Mouse (Mus musculus): ENCODE results near the gene Il34.
"Not testable (repeated sequence)": the region's sequence is repeated elsewhere in the genome, so short reads cannot be mapped to it uniquely, and the experiment has no call there.

The Il34 gene

GRCm38 (mm10) chr8:110810481-110811065 is 4.8 kb upstream of the Il34 start:
- peak; percentile 75 for DNase-seq (ENCODE audit: low spot score)

GRCm38 (mm10) chr8:110809831-110810230 is 4.1 kb upstream of the Il34 start:
- peak; percentile 97 for DNase-seq (ENCODE audit: low spot score)

GRCm38 (mm10) chr8:110808495-110809472 is 3.1 kb upstream of the Il34 start:
- DNase-seq (ENCODE audit: low spot score) = peak; percentile 76

GRCm38 (mm10) chr8:110806146-110806545 is 422 bp upstream of the Il34 start:
- no peak for DNase-seq (ENCODE audit: low spot score)

DNA sequence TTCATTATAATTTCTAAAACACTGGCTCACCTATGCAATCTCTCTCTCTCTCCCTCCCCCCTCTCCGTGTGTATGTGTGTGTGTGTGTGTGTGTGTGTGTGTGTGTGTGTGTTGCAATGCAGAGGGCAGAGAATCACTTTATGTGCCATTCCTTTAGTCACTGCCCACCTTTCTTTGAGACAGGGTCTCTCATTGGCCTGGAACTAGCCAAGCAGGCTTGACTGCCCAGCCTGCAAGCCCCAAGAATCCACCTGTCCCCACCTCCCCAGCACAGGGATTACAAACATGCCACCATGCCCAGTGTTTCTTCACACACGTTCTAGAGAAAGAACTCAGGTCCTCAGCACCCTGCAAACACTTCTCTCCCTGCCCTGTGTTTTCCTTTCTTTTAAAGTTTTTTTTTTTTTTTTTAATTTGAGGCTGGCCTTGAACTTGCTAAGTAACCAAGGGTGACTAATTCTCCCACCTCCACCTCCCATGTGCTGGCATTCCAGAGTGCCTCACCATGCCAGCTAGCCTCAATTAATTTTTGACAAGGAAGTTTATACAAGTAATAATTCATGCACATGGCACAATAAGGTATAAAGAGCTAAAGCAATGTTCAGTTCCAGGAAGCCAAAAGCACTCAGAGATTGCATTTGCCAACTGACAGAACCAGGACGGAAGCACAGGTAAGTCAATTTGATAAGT is 754 bp downstream of the Il34 start:
- no peak for DNase-seq (ENCODE audit: low spot score)

DNA sequence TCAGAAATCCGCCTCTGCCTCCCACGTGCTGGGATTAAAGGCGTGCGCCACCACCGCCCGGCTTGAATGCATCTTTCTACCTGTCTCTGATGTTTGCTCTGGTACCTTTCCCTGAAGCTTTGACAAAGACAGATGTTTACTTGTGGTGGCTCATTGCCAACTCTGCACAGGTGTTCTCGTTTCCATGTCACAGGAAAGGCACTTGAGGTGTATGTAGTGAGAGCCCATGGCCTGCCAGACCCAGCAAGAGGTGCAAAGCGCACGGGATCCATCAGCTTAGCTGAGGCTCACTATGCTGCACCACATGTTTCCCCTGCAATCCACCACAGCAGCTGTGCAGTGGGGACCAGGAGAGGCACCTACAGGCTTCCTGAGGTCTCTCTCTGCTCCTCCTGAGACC is 1.9 kb downstream of the Il34 start:
- no peak for DNase-seq (ENCODE audit: low spot score)

- no peak for DNase-seq (ENCODE audit: low spot score)
These were observed 2.7 kb downstream of the Il34 start for GRCm38 (mm10) chr8:110802988-110803387.

DNA sequence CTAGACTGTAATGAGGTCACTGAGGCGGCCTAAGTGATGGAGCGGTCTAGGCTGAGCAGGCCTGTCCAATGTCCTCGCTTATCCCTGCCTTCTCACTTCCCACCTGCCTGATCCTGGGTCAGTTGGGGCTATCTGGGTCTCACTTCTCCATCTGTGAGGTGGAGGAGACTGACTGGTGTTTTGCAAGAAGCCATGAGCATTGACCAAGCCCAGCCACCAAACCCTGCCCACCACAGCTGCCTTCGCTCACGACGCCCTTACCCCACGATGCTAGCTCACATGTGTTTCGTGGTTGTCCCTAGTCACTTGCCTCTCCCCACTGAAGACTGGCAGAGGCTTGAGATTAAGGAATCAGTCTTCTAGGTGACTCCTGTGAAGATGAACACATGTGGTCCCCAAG is 8.6 kb downstream of the Il34 start:
- DNase-seq (ENCODE audit: low spot score) = no peak

DNA sequence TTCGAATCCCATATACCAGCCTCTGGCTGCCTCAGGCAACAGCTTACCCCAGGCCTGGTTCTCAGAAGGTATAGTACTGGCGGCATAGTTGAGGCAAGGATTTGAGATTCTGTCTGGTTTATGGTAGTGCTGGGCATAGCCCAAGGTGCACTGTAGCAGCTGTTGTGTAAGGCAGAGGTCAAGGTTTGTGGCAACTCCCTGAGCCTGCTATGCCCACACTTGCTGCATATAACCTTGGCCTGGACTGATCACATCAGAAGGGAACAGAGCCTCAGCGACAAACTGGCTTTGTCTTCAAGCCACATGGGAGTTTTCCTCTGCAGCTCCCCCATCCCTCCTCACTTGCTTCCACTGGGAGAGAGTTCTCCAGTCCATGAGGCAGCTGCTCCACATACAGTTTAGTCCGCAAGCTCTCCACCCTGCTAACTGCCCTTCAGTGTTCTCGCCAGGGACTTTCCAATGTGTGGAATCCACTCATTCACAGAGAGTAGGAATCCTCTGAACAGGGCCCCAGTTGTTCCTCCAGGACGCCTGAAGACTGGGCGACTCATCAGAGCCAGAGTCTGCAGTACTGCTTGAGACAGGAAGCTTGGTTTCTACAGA is 11.3 kb downstream of the Il34 start:
- DNase-seq (ENCODE audit: low spot score) = peak; percentile 69

GRCm38 (mm10) chr8:110793936-110794335 is 11.8 kb downstream of the Il34 start:
- no peak for DNase-seq (ENCODE audit: low spot score)

DNA sequence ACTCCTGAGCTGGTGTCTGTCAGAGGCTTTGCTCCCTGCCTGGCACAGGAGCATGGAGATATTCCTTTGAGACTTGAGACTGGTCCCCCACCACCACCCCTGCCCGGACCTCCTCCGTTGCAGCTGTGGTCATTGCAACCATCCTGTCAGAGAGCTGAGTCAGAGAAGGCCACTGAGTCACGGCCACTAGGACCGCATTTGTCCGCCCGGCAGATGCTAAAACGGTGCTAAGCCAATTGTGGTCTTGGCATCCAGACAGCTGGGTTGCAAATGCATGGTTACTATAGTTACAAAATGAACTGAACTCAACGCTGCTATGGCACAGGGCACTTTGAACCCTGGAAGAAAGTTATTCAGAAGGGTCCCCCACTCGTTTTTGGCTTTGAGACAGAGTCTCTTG is 12.2 kb downstream of the Il34 start:
- peak; percentile 60 for DNase-seq (ENCODE audit: low spot score)

- DNase-seq (ENCODE audit: low spot score) = no peak
These were observed 13.0 kb downstream of the Il34 start for GRCm38 (mm10) chr8:110792574-110793200.

- no peak for DNase-seq (ENCODE audit: low spot score)
These were observed 14.6 kb downstream of the Il34 start for GRCm38 (mm10) chr8:110791164-110791563.

- peak; percentile 45 for DNase-seq (ENCODE audit: low spot score)
These were observed 15.5 kb downstream of the Il34 start for GRCm38 (mm10) chr8:110790270-110790669.

DNA sequence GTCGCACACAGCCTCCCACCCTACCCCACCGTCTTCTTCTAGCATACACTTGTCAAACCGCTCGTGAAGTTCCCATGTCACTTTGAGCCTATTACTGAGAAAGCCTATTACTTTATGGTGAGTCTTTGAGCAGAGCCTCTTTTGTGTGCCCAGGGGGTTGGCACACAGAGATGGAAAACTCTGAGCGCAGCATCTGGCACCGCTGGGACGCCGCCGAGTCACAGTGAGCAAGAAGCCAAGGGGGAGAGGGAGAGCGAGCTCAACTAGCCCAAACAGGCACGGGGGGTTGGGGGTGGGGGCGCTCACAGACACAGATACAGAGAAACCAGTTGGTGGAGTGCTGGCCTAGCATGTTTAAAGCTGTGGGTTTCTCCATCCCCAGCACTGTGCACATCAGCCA is 16.2 kb downstream of the Il34 start:
- DNase-seq (ENCODE audit: low spot score) = peak; percentile 66

DNA sequence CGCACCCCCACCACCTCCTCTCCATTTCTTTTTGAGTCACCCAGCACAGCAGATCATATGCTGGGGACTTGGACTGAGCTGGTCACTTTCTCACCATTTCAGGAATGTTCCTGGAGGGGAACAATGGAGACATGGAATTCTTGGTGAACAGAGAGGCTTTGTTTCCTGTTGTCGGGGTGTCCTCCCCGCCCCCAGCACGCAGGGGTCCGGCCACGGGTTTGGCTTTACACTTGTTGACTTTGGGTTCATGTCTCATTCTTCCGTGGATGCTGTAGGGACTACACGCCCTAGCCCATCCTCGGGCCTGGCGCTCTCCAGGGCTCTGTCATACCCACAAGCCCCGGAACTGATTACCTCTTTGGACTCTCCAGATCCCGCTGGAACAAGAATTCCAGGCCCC is 16.7 kb downstream of the Il34 start:
- DNase-seq (ENCODE audit: low spot score) = no peak

DNA sequence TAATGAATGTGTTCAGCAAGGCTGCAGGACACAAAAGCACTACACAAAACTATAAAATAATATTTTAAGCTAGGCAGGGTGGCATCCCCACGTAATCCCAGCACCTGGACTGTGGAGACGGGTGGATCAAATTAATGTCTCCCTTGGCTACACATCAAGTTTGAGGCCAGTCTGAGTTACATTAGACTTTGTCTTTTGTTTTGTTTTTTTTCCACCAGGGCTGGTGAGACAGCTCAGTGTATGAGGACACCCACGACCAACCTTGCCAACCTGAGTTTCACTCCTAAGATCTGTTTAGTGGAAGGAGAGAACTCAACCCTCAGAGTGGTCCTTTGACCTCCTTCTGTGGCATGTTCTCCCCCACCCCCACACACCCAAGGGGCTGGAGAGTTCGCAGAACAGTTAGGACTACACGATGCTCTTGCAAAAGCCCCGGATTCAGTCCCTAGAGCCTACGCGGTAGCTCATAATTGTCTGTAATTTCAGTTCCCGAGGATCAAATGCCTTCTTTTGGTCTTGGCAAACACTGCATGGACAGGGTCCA is 18.2 kb downstream of the Il34 start:
- peak; percentile 57 for DNase-seq (ENCODE audit: low spot score)

DNA sequence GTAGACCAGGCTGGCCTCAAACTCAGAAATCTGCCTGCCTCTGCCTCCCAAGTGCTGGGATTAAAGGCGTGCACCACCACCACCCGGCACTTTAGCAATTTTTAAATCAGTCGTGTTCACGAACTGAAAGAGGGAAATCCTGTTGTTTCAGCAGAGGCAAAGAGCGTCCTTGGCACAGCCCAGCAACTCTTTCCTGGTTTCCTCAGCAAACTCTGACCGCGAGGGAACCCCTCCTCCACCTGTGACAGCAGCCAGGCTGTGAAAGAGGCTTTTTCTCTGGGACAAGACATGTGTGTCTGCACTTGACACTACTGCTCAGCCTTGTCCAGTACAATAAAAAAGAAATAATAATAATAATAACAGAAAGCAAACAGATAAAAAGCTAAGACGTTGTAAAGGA is 18.8 kb downstream of the Il34 start:
- peak; percentile 43 for DNase-seq (ENCODE audit: low spot score)

DNA sequence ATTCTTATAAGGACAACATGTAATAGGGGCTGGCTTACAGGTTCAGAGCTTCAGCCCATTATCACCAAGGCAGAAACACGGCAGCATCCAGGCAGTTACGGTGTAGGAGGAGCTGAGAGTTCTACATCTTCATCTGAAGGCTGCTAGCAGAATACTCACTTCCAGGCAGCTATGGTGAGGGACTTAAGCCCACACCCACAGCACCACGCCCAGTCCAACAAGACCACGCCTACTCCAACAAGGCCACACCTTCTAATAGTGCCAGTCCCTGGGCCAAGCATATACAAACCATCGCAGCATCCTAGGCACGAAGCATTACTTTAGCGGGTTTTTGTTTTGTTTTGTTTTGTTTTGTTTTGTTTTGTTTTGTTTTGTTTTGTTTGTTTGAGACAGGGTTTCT is 19.2 kb downstream of the Il34 start:
- not testable (repeated sequence) for DNase-seq (ENCODE audit: low spot score)

DNA sequence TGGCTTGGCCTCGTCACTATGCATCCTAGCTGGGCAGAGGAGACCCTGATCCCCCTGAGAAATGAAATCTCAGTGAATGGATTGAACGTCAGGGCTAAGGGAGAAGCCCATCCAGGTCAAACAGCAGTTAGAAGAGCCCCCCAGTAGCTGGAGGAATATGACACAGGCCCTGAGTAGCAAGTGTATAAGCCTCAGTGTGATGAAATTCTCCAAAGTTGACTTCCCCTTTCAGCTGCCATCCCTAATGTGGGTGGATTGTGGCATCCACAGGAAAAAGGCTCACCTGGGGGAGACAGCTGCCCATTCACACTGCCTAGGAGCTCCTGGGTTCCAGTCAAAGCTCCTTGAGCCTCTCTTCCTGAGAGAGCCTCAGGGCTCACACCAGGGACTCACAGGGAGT is 20.4 kb downstream of the Il34 start:
- DNase-seq (ENCODE audit: low spot score) = no peak

DNA sequence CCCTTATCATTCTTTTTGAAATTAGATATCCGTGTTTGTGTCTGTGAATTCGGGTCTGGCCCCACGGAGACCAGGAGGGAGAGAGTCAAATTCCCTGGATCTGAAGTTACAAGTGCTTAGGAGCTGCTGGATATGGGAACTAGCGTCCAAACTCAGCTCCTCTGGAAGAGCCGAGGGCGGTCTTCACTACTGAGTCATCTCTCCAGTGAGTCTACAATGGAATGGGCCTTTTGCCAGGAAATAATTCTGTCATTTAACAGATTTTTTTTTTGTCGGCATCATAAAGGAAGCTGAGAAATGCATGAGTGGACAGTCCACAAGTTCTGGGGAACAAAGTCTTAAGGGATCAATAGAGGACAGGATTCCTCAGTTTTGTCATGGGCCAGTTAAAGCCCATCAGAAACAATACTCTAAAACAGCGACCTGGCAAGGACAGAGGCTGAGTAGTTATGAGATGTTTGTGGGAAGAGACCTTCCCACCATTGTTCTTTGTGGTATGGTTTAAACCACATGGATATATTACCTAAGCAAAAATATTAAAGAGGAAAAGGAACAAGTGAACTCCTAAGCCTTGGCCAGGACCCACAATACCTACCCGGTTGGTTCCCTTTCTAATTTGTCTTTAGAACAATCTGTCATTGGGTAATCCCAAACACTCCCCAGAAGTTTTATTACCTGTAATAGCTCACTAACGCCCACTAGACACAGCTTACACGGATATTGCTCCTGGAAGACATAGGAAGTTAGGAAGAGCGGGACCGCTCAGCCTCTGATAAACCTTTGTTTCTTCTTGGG is 25.6 kb downstream of the Il34 start:
- peak; percentile 54 for DNase-seq (ENCODE audit: low spot score)

Data from adipocyte (in vitro differentiated cells).